Mouse (Mus musculus) urinary bladder, adult 18-20 months (tissue): Measurements from ENCODE around the gene Frmd4a.
"Not testable (repeated sequence)": the region's sequence is repeated elsewhere in the genome, so short reads cannot be mapped to it uniquely, and the experiment has no call there.

Experiments used
- DNase-seq, 2 experiments: peaks; one replicate each; pipeline ENCODE4 v3.0.0; 2022; ENCODE audit warnings: low spot score in 2 of 2, mixed read lengths in 2 of 2

The Frmd4a gene

DNA sequence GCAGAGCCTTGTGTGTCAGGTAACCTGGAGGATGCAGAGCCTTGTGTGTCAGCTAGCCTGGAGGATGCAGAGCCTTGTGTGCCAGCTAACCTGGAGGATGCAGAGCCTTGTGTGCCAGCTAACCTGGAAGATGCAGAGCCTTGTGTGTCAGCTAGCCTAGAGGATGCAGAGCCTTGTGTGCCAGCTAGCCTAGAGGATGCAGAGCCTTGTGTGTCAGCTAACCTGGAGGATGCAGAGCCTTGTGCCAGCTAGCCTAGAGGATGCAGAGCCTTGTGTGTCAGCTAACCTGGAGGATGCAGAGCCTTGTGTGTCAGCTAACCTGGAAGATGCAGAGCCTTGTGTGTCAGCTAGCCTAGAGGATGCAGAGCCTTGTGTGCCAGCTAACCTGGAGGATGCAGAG lies 601.6 kb downstream of the Frmd4a start:
- not testable (repeated sequence) for DNase-seq

DNA sequence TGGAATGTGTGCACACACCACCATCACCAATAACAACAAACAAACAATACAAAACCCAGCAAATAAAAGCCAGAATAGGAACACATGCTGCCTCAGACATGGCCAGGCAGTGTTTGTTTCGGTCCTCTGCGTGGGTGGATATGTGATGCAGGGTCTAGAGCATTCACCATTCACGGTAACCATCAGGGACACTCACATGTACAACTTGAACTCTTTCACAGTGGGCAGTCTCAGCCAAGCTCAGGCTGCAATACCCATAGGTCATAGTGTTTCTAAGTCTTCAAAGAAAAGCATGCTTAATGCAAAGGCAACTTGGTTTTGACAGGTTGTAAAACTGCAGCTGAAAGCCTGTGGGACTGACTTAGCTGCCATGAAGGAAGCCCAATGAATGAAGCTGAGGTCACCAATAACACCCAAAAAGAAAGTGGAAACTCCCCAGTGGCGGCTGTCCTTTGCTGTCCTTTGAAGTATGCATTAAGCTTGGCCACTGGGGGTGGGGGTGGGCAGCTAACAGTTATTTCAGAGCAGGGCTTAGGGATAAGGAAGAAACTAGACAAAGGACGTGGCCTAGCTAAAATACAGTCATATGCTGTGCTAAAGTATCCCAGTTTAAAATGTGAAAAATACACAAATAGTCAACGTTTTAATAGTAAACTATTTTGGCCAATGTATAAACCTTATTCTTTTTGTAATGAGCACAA lies 602.5 kb downstream of the Frmd4a start:
- no peak for DNase-seq

DNA sequence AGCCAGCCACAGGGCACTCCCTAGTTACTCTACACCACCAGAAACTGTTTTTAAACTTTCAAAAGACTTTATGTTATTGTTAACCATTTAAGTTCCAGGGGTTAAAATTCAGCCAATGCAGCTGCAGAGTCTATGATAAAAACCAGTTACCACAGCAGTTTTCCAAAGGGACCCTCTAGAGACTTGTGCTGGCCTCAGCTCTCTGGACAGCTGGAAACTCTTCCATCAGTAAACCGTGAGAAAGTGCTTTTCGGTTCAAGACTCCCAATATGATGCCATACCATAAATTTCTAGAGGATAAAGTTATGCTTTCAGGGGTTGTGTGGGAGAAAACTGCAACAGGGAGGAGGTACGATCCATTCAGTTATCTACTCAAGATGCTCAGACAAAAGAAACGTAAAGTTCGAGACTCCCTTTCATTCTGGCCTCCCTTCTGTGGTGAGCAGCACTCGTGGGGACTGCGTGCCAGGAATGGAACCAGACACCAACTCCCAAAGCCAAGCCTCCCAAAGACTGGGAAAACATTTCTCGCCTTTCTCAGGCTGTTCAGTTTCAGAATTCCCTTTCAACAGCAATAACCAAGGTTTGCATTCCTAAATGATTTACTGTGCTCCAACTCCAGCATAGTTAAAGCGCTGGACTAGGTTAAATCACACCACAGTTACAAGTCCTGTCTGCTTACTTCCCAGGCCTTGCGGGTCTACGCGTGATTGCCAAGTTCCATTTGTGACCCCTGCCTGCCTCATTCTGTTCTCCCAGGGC lies 603.3 kb downstream of the Frmd4a start:
- no peak for DNase-seq

DNA sequence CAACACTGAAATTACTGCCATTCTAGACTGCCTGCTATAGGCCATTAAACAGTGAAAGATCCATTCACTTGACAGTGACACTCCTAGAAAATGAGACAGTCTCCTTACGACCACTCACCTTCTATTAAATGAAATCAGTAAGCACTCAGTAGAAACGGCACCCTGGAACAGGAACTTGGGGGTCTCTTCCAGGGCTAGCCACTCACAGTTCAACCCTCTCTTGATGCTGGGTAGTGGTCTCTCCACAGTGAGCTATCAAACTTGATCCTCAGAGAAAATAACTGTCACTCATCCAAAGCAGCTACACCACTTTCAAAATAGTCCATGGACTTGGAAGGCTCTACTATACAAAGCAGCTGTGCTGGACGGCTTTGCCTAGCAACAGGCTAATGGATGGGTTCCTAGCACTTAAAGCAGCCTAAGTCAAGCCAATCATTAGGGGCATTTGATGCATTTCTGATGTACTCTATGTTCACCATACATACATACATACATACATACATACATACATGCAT lies 604.0 kb downstream of the Frmd4a start:
- no peak for DNase-seq

DNA sequence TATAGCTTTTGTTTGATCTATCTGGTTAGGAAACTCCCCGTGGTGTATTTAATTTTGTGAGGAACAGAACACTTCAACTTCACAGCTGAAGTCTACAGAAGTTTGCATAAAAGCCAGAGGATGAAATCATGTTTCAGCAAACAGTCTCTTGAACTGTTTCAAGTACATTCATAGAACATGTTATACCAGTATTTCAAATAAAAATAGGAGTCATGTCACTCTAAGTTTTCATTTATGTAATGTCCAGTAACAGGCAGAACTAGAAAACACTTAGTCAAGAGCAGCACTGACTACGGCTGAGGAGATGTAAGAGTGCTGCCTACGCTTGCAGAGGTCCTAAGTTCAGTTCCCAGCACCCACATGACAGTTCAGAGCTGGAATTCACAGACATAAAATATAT lies 609.4 kb downstream of the Frmd4a start:
- DNase-seq, result no peak

DNA sequence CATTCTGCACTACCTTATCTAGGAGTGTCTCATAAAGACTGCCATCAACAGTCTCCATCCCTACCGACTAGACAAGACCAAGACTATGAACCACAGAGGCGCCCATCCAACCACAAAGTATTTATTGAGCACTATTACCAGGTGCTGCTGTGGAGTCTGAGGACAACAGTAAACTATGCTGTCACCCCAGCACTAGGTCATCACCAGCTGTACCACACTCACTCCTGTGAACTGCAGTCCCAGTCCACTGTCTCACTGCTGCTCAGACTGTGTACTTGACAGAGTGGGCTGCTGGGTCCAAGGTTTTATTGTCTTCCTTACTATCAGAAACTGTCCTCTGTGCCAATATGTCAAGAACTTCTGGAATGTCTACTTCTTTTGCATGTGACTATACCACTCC lies 611.4 kb downstream of the Frmd4a start:
- no peak for DNase-seq

DNA sequence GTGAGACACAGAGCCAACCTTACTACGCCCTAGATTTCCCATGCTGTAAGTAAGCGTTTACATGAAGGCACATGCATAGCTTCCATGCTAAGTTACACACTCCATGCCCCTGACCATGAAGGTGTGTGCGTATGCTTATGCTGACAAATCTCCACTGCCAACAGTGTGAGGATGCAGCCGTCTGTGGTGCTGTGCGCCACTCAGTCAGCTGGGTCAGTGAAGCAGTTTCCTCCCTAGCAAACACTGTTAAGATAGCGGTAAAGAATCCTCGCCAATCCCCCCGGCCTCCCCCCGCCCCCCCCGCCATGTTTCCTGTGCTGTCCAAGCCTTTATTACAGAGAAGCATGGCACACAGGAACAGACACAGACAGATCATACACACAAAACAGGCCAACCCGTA lies 612.0 kb downstream of the Frmd4a start:
- no peak for DNase-seq

DNA sequence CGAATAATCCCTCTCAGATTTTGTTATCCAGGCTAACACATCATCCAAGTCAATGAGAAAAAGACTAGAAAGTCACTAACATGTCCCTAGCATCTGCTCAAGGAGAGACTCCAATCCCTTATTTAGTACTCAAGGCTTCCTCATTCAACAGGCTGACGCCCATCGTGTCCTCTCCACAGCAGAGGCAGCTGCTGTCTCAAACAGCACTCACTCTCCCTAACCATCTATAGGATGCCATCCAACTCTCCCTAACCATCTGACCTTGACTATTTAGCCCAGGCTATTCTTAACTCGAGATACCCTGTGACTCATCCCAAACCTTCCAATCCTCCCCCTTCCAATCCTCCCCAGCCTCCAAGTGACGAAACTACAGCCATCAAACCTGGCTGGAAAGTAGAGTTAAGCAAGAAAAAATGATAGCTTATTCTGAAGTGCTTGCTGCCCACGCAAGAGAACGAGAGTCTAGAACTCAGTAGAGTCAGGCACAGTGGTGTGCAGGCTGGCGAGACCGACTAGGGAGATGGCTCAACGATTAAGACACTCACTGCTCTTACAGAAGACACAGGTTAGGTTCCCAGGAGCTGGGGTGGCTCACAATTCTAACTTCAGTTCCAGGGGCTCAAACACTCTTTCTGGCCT lies 612.8 kb downstream of the Frmd4a start:
- no peak for DNase-seq

DNA sequence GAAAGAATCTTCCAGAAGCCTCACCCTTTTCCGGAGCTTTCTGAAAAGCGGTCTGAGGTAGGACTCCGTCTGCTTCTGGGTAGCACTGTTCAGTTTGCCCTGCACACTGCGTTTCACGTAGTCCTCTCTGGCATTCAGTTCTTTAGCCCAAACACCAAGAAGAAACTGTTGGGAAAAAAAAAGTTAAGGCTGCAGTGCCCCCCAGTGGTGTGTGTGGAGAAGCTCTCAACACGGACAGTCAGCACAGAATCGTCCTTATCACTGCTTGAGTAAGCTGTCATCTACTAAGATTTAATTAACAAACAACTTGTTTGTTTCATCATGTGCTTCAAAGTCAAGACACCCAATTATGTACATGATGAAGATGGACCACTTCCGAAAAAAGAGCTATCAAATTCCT lies 618.3 kb downstream of the Frmd4a start:
- DNase-seq, result no peak

DNA sequence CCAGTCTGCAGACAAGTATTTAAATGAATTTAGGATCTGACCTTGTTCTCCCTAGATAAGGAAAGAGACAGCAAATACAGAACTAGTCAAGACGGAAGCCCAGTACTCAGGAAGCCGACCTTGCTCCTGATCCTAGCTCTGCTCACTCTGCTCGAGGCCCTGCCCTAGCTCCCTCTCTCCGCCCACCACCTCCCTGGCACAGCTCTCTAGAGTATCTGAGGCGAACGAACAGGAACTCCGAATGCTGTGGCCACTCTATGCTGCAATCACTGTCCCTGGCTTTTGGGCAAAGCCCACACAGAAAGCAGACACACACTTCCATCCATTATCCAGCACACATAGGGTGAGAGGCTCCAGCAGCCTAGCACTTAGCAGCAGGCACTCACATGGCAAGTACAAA lies 619.1 kb downstream of the Frmd4a start:
- DNase-seq, result no peak

DNA sequence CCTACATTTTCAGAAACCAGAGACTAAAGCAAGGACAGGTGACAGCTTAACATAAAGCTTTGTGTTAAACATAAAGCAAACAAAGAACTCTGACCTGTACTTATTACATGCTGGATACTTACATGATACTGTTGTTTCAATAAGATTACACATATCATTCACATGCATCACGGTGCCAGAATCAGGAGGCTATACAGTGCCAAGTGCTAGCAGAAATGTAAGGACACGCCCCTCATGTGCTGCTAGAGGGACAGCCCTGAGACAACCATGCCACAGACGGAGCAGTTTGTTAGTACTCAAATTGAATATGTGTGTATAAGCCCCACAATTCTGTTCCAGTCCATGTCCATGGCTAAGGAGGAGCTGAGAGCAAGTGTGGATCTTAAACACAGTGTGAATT lies 620.7 kb downstream of the Frmd4a start:
- DNase-seq, result no peak

DNA sequence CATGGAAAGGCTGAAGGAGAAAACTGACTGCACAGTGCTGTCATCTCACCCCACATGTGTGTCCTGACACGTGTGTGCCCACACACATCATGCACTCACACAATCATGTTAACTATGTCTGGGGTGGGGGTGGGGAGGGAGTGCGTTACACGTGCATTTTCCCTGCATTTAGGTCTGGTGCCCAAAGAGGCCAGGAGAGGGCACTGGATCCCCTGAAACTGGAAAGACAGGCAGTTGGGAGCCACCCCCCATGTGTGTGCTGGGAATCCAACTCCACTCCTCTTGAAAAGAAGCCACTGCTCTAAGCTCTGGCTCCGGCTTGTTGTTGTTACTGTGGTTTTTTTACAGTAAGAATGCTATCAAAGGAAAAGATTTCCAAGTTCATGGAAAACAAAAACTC lies 627.5 kb downstream of the Frmd4a start:
- DNase-seq, result no peak

DNA sequence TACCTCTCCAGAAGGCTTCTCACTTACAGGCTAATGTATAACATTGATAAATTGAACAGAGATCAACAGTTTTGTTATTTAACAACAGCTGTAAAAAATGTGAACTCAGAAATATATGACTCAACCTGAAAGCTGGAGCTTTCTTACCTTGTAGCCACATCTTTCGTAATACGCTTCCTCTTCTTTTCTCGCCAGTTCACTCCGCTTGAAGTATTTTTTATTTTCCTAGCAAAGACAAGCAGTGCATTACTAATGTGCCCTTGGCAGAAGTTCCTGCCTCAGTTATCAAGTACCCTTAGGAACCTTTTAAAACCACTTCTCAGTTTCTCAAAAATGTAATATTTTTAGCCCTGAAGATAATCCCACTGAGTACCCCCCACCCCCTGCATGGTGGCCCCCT lies 630.6 kb downstream of the Frmd4a start:
- DNase-seq, result no peak

DNA sequence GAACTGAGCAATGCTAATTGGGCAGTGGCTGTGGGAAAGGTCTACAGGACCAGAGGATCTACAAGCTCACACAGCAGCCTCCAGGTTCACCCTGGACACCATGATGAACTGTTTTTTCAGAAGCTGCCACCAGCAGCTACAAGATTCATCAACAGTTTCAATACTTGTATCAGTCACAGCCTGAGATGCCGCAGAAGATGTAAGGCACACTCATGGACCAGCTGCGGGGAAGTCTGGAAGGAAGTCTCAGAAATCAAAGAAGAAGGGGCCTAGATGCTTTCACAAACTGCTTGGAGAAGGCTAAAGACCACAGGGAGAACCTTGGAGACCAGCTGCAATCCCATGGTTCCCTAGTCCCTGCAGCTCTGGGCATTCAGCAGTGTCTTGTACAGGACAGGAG lies 632.1 kb downstream of the Frmd4a start:
- no peak for DNase-seq

DNA sequence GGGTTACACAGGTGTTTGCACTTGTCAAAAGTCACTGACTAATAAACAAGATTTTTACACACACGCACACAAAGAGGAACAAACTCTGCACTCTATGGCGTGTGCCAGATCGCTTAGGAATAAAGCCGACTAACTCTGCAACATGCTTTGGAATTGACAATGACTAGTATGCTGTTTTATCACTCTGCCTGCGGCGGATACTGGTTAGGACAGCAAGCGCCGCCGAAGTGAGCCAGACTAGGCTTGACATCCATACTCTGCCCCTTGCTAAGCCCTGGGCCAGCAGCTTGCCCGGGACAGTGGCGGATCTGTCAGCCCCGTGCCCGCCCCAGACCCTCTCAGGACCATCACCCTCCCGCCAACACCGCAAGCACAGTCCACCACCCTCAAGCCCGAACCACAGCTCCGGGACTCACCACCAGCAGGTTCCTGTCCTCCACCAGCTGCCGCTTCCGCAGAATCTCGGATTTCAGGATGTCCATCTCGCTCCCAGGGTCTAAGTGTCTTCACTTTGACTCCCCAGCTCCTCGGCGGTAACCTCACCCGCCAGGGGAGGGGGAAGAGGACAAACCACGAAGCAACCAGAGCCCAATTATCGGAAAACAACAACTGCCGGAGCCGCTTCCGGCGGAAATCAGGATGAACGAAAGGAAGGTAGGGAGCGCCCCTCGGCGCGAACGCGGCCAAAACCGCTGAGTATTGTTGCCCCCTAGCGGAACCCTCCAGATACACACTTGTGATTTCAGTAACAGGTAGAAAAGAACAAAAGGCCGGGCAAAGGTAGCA lies 634.2 kb downstream of the Frmd4a start, which contains the start of gene Prpf18:
TSS of gene Prpf18 (minus strand) at position 614 of the 786 bp plus-strand sequence.
- peak; percentile 80 to 89 for DNase-seq

DNA sequence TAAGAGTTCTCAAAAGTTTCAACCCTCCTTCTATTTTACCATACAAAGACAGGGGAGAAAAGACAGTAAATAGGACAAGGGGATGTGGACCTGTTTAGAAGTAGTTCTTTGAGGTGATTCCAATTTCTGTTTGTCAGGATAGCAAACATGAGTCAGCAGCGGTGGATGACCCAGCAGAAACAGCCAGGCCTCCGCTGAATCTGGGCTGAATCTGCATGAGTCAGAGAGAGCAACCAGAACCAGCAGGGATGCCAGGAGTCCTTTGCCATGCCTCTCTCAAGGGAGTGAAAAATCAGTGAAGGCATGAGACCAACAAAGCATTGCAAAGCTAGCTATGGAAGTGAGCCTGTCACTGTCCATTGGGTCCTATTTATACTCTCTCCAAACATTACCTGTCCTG lies 643.2 kb downstream of the Frmd4a start:
- no peak for DNase-seq
